Mouse (Mus musculus) G1E (cell line): Measurements from ENCODE around the gene Slfn5.

ENCODE experiments used
- CTCF ChIP-seq: IDR thresholded peaks from 2 replicates; pipeline ENCODE4 v1.5.1; 2012; ENCODE audit warnings: low read depth, low read length, inconsistent platforms, mixed read lengths
- GATA1 ChIP-seq: IDR thresholded peaks from 2 replicates; pipeline ENCODE4 v1.6.1; 2012; ENCODE audit warnings: borderline replicate concordance, low read length, inconsistent platforms, mixed read lengths
- TAL1 ChIP-seq: conservative IDR thresholded peaks from 2 replicates; pipeline ENCODE4 v1.6.1; 2012; ENCODE audit warnings: low read depth, low read length, inconsistent platforms, mixed read lengths

DNA sequence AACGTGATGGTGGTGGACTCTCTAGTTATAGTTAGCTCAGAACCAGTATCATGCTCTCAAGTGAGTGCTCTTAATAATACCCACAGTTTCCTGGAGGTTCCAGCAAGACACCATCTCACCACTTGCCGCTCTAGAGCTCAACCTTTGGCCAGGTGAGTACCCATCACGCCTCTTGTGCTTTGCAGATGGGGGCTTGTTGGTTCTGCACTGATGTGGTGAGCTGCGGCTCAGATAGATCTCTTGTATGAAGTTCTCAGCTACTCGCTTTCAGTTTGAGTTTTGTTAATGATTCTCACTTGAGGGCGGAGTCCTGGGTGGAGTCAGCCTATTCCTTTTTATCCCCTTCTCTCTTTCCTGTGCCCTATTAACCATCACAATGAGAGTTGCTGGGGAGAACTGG, 3.5 kb downstream of the Slfn5 start:
- no peak for TF ChIP-seq CTCF
- no peak for TF ChIP-seq TAL1
- no peak for TF ChIP-seq GATA1
